Mouse (Mus musculus) hindbrain, postnatal 0 days (tissue): Measurements from ENCODE around the gene Slc4a2. TPM values are rescaled to one million over a fixed set of nuclear protein-coding genes. Genes with fewer than 3 reads are reported as not detected.

Source experiments
- ATAC-seq: fragments of 200-750 bp; cut with Nextera tagmentation; 2 replicates; pipeline ENCODE4 v1.8.0; 2017; ENCODE audit warnings: mild to moderate bottlenecking, moderate TSS enrichment, moderate library complexity
- DNase-seq: peaks from one replicate; pipeline ENCODE4 v3.0.0-alpha.2; 2015; ENCODE audit warnings: low spot score
- H3K27ac ChIP-seq: fragments of 300-500 bp; sonication (generic); 2 replicates; pipeline ENCODE4 v1.5.1; 2014; ENCODE audit warnings: mild to moderate bottlenecking
- H3K27me3 ChIP-seq: fragments of 300-500 bp; sonication (generic); 2 replicates; pipeline ENCODE4 v1.6.1; 2014; ENCODE audit warnings: low read length, mixed read lengths; ENCODE audit not compliant: insufficient read depth
- H3K36me3 ChIP-seq: fragments of 300-500 bp; sonication (generic); 2 replicates; pipeline ENCODE4 v1.6.1; 2014; ENCODE audit warnings: low read length, mixed read lengths; ENCODE audit not compliant: insufficient read depth
- H3K4me1 ChIP-seq: fragments of 300-500 bp; sonication (generic); 2 replicates; pipeline ENCODE4 v1.6.1; 2014; ENCODE audit warnings: antibody characterized with exemption, low read length, mixed read lengths; ENCODE audit not compliant: insufficient read depth
- H3K4me2 ChIP-seq: fragments of 300-500 bp; sonication (generic); 2 replicates; pipeline ENCODE4 v1.6.1; 2014; ENCODE audit warnings: low read depth, mild to moderate bottlenecking, low read length, moderate library complexity, mixed read lengths
- H3K4me3 ChIP-seq: fragments of 300-500 bp; sonication (generic); 2 replicates; pipeline ENCODE4 v1.5.1; 2014; ENCODE audit warnings: low read length
- H3K9ac ChIP-seq: fragments of 300-500 bp; sonication (generic); replicated peaks from 2 replicates; pipeline ENCODE4 v1.6.1; 2014; ENCODE audit warnings: mild to moderate bottlenecking, low read length, moderate library complexity, mixed read lengths
- H3K9me3 ChIP-seq: fragments of 300-500 bp; sonication (generic); 2 replicates; pipeline ENCODE4 v1.6.1; 2016; ENCODE audit warnings: low read length, mixed read lengths
- CTCF ChIP-seq: IDR thresholded peaks from 2 replicates; pipeline ENCODE4 v1.5.1; 2016; ENCODE audit warnings: antibody characterized with exemption, control low read depth, low read depth
- WGBS: fragments of 180-500 bp; shearing (Covaris S2); extraction: QIAGEN DNeasy Blood & Tissue Kit; methylation state at CpG from one replicate; pipeline ENCODE4 v1.1.7; 2014; 5-methylcytosine and 5-hydroxymethylcytosine counted together
- polyA plus RNA-seq: library from polyadenylated mRNA; unstranded; fragments of >200 nt; fragmentation: Nextera tagmentation; extraction: Ambion mirVana; gene quantifications from 2 replicates; pipeline ENCODE4 v1.2.1, GENCODE M21; 2015
- total RNA-seq: library from RNA; depleted of rRNA; stranded (reverse); fragments of >200 nt; gene quantifications from 2 replicates; pipeline ENCODE4 v1.2.3, GENCODE M21; 2014

Slc4a2 gene
- total and polyA plus RNA-seq, 2 experiments from 2014 or later = 17.8 to 44.4 TPM

DNA sequence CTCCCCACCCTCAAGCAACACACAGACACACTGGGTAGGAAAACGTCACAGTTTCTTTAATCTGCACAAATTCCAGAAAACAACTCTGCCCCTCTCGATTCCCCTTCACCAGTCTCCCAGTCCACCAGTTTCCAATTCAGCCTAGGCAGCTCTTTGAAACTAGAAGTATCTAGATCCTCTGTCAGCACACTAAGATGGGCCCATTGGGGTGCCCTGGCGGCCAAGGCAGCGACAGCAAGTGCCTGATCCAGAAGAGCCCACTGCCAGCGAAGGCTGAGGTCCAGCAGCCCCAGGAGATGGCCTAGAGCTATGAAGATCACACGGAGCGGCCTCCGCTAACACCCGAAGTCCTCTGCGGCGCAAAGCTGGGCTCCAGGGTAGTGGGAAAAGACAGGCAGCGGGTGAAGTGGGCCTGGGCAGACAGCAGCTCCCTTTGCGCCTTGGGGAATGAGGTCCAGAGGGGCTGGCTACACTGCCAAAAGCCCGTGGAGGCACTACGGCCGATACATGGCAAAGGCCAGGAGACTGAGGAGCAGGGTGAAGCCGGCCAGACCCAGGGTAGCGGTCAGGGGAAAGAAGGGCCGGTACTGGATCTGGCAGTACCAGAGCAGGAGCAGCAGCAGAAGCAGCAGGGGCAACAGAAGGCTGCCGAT is 21.9 kb downstream of the Slc4a2 start:
- 55% methylated on average over 20 of the region's 20 CpGs for WGBS
- H3K36me3 ChIP-seq = peaks cover 13% of the 10 kb centered on the region
- peak; percentile 2; the same call in 1 of the 2 replicates for ATAC-seq
- H3K4me2 ChIP-seq = peak overlapping the region; percentile 95
- H3K4me3 ChIP-seq = peak overlapping the region; percentile 71
- no peaks in the 10 kb centered on the region for H3K27me3 ChIP-seq
- TF ChIP-seq CTCF = peak; percentile 48
- peak overlapping the region; percentile 95; the same call in 1 of the 2 replicates for H3K9ac ChIP-seq
- DNase-seq = peak; percentile 31
- H3K4me1 ChIP-seq = peaks cover 10% of the 10 kb centered on the region
- peak overlapping the region; percentile 99 for H3K27ac ChIP-seq
- no peaks in the 10 kb centered on the region for H3K9me3 ChIP-seq

DNA sequence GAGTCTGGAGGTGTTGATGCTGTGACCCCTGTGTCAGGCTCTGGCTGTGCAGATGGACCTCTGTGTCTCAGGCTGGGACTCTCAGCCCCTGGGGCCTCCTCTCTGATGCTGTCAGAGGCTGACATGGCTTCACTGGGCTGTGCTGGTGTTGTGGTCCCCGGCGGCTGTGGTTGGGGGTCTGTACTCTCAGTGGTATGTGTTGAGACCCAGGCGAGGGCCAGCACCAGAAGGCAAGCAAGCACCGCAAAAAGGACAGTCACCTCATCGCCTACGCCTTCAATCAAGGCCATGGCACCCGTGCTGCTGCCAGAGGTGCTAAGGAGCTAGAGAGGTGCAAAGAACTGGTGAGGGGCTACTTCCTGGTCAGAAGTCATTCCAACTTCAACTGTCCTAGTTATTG is 23.0 kb downstream of the Slc4a2 start:
- Histone ChIP-seq H3K27ac (no peak overlapping the region), H3K9me3 (no peaks in the 10 kb centered on the region), H3K4me3 (no peak overlapping the region), H3K9ac (no peak overlapping the region), H3K27me3 (no peaks in the 10 kb centered on the region), H3K4me1 (peaks cover 13% of the 10 kb centered on the region), H3K36me3 (peaks cover 7% of the 10 kb centered on the region; the same call in 1 of the 2 replicates), H3K4me2 (peak overlapping the region; percentile 80; the same call in 1 of the 2 replicates)
- ATAC-seq = no peak
- no peak for TF ChIP-seq CTCF
- WGBS = 92% methylated on average over 7 of the region's 7 CpGs
- no peak for DNase-seq

DNA sequence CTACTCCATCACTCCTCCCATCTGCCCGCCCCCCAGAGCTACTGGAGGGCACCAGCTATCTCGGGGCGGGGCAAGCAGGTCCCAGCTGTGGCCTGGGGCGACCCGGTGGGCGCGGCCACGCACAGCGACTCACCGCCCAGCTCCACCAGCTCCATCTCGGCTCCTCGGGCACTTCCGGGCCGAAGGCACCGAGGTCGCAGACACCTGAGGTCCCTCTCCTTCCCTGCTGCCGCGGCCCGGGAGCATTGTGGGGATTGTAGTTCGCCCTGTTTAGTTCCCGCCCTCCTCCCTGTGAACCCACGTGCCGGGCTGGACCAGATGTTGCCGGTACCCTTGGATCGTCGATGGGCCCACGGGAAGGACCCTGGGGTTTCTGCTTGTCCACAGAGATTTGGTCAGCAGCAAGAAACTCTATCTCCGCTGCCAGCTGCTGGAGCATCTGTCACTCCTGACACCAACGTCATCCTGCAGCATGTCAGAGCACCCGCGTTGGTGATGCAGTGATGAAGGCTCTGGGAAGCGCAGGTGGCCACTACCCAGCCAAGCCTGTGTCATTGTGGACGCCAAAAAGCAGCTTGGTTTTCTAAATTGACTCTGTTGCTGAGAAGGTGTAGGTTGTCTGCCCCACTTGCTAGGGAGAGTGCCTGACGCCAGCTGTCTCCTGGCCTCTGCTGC is 24.1 kb downstream of the Slc4a2 start, which contains the start of gene Tmub1:
Tmub1 (minus strand) TSS at position 231 of the 675 bp plus-strand sequence.
- H3K9me3 ChIP-seq = no peaks in the 10 kb centered on the region
- H3K4me2 ChIP-seq = peak within 1 kb of the TSS; percentile 80
- peak within 1 kb of the TSS; percentile 71; the same call in 1 of the 2 replicates for H3K27ac ChIP-seq
- TF ChIP-seq CTCF = no peak
- H3K9ac ChIP-seq = peak within 1 kb of the TSS; percentile 59
- H3K4me3 ChIP-seq = peak within 1 kb of the TSS; percentile 65
- H3K27me3 ChIP-seq = no peaks in the 10 kb centered on the region
- peak; percentile 67 for ATAC-seq
- peak; percentile 85 for DNase-seq
- H3K36me3 ChIP-seq = peaks cover under 1% of the 10 kb centered on the region; the same call in 1 of the 2 replicates
- H3K4me1 ChIP-seq = peaks cover 13% of the 10 kb centered on the region
- WGBS = 2% methylated on average over 34 of the region's 34 CpGs

DNA sequence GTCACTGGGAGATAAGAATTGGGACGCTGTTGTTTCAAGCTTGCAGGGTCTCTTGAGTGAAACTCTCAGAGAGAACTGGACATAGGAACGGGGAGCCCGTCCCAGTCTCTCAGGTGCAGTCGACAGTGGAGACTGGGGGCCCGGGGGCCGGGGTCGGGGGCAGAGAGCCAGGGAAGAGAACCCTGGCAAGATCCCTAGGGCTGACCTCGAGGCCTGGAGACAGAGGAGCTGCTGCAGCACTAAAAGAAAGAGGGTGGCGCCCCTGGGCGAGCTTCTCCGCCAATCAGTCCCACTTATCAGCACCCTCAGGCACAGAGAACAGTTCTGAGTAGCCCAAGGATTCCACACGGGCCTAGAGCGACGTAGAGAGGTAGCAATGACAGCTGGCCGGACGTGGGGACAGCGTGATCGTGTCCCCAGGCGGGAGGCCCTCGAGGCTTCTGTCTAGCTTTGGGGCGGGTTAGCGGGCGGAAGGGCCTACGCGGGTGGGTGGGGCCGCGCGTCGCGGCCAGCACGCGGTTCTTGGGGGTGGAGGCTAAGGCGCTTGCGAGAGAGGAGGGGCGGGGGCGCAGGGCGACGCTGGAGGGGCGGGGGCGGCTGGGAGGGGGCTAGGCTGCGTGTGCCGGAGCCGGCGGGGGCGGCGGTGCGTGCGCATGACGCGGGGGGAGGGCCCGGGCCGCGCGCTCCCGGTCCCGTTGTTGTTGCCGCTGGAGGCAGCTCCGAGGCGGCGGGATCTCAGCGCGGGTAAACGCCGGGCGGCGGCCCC is 27.8 kb downstream of the Slc4a2 start:
- Histone ChIP-seq H3K27me3 (no peaks in the 10 kb centered on the region), H3K9ac (peak overlapping the region; percentile 92), H3K4me1 (peaks cover 37% of the 10 kb centered on the region), H3K4me2 (peak overlapping the region; percentile 98), H3K9me3 (no peaks in the 10 kb centered on the region), H3K27ac (peak overlapping the region; percentile 90), H3K4me3 (peak overlapping the region; percentile 87), H3K36me3 (no peaks in the 10 kb centered on the region)
- ATAC-seq (peak; percentile 78), DNase-seq (peak; percentile 94)
- no peak for TF ChIP-seq CTCF
- WGBS = 2% methylated on average over 30 of the region's 66 CpGs

DNA sequence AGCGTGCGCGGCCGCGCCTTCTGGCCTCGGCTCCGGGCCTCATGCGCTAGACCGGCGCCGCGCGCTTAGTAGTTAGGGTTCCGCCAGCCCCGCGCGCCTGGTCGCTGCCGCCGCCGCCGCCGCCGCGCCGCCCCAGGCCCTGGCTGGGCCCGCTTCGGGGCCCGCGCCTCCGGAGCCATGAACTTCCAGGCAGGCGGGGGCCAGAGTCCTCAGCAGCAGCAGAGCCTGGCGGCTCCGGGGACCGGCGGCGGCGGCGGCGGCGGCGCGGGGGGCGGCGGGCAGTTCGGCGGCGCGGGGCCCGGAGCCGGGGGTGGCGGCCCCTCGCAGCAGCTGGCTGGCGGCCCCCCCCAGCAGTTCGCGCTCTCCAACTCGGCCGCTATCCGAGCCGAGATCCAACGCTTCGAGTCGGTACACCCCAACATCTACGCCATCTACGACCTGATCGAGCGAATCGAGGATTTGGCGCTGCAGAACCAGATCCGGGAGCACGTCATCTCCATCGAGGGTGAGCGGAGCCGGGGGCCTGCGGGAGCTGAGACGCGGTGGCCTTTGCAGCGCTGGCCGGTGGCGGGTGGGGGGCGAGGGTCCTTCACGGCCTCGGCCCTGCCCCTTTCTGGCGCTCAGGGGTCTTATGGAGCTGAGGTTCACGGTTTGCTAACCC is 28.5 kb downstream of the Slc4a2 start, which contains the start of gene Agap3:
Agap3 (plus strand) TSS at position 148 of the 661 bp plus-strand sequence.
- Histone ChIP-seq H3K27ac (peak within 1 kb of the TSS; percentile 90), H3K36me3 (no peaks in the 10 kb centered on the region), H3K4me2 (peak within 1 kb of the TSS; percentile 98), H3K4me3 (peak within 1 kb of the TSS; percentile 87), H3K27me3 (no peaks in the 10 kb centered on the region), H3K4me1 (peaks cover 38% of the 10 kb centered on the region), H3K9ac (peak within 1 kb of the TSS; percentile 92), H3K9me3 (no peaks in the 10 kb centered on the region)
- DNase-seq = peak; percentile 67
- TF ChIP-seq CTCF = no peak
- WGBS = 2% methylated on average over 63 of the region's 85 CpGs
- ATAC-seq = peak; percentile 2

DNA sequence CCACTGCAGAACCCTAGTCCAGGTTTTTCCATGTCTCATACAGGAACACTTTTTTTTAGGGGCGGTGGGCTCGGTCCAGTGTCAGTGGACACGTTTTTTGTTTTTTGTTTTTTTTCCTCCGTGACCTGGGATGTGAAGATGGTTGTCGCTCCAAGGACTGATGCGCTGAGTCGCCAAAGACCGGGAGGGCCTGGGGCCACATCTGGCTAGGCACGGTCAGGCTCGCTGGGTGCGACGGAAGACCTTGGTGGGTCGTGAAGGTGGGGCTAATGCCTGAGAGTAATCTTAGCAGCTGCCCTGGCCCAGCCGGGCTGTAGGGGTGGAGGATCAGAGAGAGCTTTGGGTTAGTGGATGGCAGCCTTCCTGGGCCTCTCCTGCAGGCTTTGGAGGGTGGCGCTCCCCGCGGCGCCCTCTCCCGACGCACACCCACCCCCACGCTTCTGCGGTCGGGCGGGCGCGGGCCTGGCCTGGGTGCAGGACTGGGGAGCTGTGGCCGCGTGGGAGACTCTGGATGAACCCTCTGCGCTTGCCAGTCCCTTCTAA is 29.1 kb downstream of the Slc4a2 start:
- Histone ChIP-seq H3K9me3 (no peaks in the 10 kb centered on the region), H3K27me3 (no peaks in the 10 kb centered on the region), H3K36me3 (no peaks in the 10 kb centered on the region), H3K4me1 (peaks cover 38% of the 10 kb centered on the region), H3K9ac (peak overlapping the region; percentile 92), H3K4me2 (peak overlapping the region; percentile 98), H3K27ac (peak overlapping the region; percentile 90), H3K4me3 (peak overlapping the region; percentile 87)
- under 1% methylated on average over 29 of the region's 29 CpGs for WGBS
- no peak; the same call in 1 of the 2 replicates for TF ChIP-seq CTCF
- DNase-seq (no peak), ATAC-seq (no peak; the same call in 1 of the 2 replicates)
